Mouse (Mus musculus) neural tube, embryonic 14.5 days (tissue): ENCODE data around the gene Trem3. TPM values are rescaled to one million over a fixed set of nuclear protein-coding genes. Genes with fewer than 3 reads are reported as not detected.

Experiments
- ATAC-seq: fragments of 200-750 bp; cut with Nextera tagmentation; 2 replicates; pipeline ENCODE4 v1.8.0; 2017; ENCODE audit warnings: low read depth, mild to moderate bottlenecking, moderate TSS enrichment, moderate library complexity
- H3K27ac ChIP-seq: fragments of 300-500 bp; sonication (generic); 2 replicates; pipeline ENCODE4 v1.5.1; 2014; ENCODE audit warnings: low read depth, mild to moderate bottlenecking, control low read depth, low read length, moderate library complexity, mixed read lengths
- H3K27me3 ChIP-seq: fragments of 300-500 bp; sonication (generic); 2 replicates; pipeline ENCODE4 v1.6.1; 2014; ENCODE audit warnings: low read length; ENCODE audit not compliant: control insufficient read depth, insufficient read depth
- H3K36me3 ChIP-seq: fragments of 300-500 bp; sonication (generic); 2 replicates; pipeline ENCODE4 v1.6.1; 2014; ENCODE audit warnings: low read length, mixed read lengths; ENCODE audit not compliant: control insufficient read depth, insufficient read depth
- H3K4me1 ChIP-seq: fragments of 300-500 bp; sonication (generic); 2 replicates; pipeline ENCODE4 v1.6.1; 2014; ENCODE audit warnings: low read length; ENCODE audit not compliant: control insufficient read depth, insufficient read depth
- H3K4me2 ChIP-seq: fragments of 300-500 bp; sonication (generic); 2 replicates; pipeline ENCODE4 v1.6.1; 2014; ENCODE audit warnings: mild to moderate bottlenecking, low read depth, low read length, control low read depth
- H3K4me3 ChIP-seq: fragments of 300-500 bp; sonication (generic); 2 replicates; pipeline ENCODE4 v1.5.1; 2014; ENCODE audit warnings: low read depth, low read length, control low read depth, mixed read lengths
- H3K9ac ChIP-seq: fragments of 300-500 bp; sonication (generic); replicated peaks from 2 replicates; pipeline ENCODE4 v1.6.1; 2014; ENCODE audit warnings: low read depth, mild to moderate bottlenecking, control low read depth, low read length, mixed read lengths
- H3K9me3 ChIP-seq: fragments of 300-500 bp; sonication (generic); 2 replicates; pipeline ENCODE4 v1.6.1; 2016; ENCODE audit warnings: low read length; ENCODE audit not compliant: control insufficient read depth
- WGBS: fragments of 180-500 bp; shearing (Covaris S2); extraction: QIAGEN DNeasy Blood & Tissue Kit; methylation state at CpG from one replicate; pipeline ENCODE4 v1.1.7; 2014; 5-methylcytosine and 5-hydroxymethylcytosine counted together
- polyA plus RNA-seq: library from polyadenylated mRNA; unstranded; fragments of >200 nt; fragmentation: Nextera tagmentation; extraction: Ambion mirVana; gene quantifications from 2 replicates; pipeline ENCODE4 v1.2.1, GENCODE M21; 2014

Trem3 gene
- polyA plus RNA-seq, 1 experiment from 2014 or later, result not detected

DNA sequence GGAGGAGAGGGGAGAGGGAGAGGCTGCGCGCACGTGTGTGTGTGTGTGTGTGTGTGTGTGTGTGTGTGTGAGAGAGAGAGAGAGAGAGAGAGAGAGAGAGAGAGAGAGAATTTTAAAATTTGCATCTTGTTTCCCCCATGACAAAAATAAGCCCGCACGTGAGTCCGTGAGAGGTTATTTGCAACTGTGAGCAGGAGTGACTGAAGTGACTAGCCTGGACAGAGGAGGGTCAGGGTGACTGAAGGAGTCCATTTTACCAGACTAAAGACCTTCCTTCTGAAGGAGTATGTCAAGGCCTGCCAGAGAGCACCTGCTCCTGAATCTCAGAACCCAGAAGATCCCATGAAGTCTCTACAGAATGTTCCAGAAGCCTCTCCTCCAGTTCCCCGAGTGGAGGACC lies 52.2 kb downstream of the Trem3 start:
- Histone ChIP-seq H3K4me3 (no peak overlapping the region), H3K27me3 (no peaks in the 10 kb centered on the region), H3K9me3 (no peaks in the 10 kb centered on the region), H3K4me2 (no peak overlapping the region), H3K9ac (no peak overlapping the region), H3K36me3 (no peaks in the 10 kb centered on the region), H3K27ac (no peak overlapping the region), H3K4me1 (no peaks in the 10 kb centered on the region)
- no peak for ATAC-seq
- 67% methylated on average over 4 of the region's 7 CpGs for WGBS

DNA sequence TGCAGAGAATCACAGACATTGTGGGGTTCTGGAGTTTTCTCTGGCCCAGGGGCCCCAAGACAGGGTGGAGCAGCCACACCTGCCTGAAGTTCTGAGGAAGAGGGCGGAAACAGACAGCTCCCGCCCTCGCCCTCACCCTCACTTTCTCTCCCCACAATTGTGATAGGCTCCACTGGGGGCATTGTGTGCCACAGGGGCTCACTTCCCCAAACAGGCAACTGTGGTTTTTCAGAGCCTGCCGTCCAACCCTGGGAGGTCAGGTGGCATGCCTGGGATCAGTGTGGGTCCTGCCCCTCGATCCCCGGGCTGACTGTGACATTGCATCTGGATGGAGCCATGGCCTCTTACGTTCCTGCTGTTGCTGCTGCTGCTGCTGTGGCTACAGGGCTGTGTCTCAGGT lies 52.6 kb downstream of the Trem3 start:
- no peak overlapping the region for H3K4me3 ChIP-seq
- no peaks in the 10 kb centered on the region for H3K9me3 ChIP-seq
- ATAC-seq, result no peak
- H3K9ac ChIP-seq, result no peak overlapping the region
- H3K27me3 ChIP-seq, result no peaks in the 10 kb centered on the region
- H3K27ac ChIP-seq, result no peak overlapping the region
- H3K4me2 ChIP-seq, result no peak overlapping the region
- H3K4me1 ChIP-seq, result no peaks in the 10 kb centered on the region
- 72% methylated on average over 7 of the region's 7 CpGs for WGBS
- H3K36me3 ChIP-seq, result no peaks in the 10 kb centered on the region

DNA sequence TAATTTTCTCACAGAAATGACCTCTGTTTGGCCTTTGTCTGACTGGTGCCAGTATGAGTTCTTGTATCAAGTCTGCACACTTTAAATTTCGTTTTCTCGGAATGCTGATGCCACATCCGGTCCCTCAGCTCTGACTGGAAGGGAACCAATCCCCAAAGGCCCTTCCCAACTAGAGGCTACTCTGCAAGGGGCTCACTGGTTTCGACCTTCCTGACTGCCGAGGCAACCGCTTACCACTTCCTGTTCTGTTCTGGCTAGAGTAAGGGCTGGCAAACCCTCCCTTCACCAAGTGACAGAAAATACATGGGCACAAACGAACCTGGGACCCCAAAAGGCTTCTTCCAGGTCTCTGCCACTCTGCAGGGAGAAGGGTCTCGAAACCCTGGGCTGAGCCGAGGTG lies 53.3 kb downstream of the Trem3 start:
- no peak overlapping the region for H3K27ac ChIP-seq
- 83% methylated on average over 9 of the region's 9 CpGs for WGBS
- H3K4me1 ChIP-seq, result no peaks in the 10 kb centered on the region
- no peak for ATAC-seq
- H3K36me3 ChIP-seq, result no peaks in the 10 kb centered on the region
- no peak overlapping the region for H3K4me3 ChIP-seq
- H3K9ac ChIP-seq, result no peak overlapping the region
- no peaks in the 10 kb centered on the region for H3K27me3 ChIP-seq
- H3K4me2 ChIP-seq, result no peak overlapping the region
- no peaks in the 10 kb centered on the region for H3K9me3 ChIP-seq

DNA sequence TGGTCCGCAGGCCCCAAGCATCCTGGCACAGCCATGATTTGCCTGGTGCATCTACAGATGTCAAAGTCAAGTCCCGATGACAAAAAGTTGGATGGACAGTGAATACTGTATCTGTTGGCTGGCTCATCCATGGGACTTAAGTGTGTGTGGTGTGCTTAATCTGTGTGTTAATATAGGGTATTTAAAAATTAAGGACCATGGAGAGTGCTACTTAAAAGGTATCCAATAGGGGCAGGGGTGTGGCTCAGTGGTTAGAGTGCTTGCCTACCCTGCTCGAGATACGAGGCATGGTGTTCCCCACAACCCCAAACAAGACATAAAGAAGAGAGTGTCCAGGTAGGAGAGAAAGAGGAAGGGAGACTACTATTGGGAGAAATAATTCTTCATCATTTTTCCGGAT lies 54.2 kb downstream of the Trem3 start:
- no peak for ATAC-seq

More for the DNA sequence above, 54.2 kb downstream of the Trem3 start:
- H3K27me3 ChIP-seq, result no peaks in the 10 kb centered on the region
- H3K4me1 ChIP-seq, result no peaks in the 10 kb centered on the region
- H3K27ac ChIP-seq, result no peak overlapping the region
- H3K4me3 ChIP-seq, result no peak overlapping the region
- no peak overlapping the region for H3K4me2 ChIP-seq
- no peaks in the 10 kb centered on the region for H3K36me3 ChIP-seq
- H3K9ac ChIP-seq, result no peak overlapping the region
- H3K9me3 ChIP-seq, result no peaks in the 10 kb centered on the region
- 91% methylated on average over 5 of the region's 5 CpGs for WGBS

Other genes with a start within 250 kb of the Trem3 start
- gene 1700122O11Rik, start 209.5 kb upstream of the Trem3 start, polyA plus RNA-seq, result not detected in 2 replicates
- gene 1700067P10Rik, start 158.5 kb upstream of the Trem3 start, polyA plus RNA-seq, result not detected in 2 replicates
- gene 9830107B12Rik, start 101.5 kb upstream of the Trem3 start, polyA plus RNA-seq, result not detected in 2 replicates
- not detected in 2 replicates for gene A530064D06Rik, start 80.5 kb upstream of the Trem3 start, polyA plus RNA-seq
- gene Trem1, start 15.0 kb upstream of the Trem3 start, polyA plus RNA-seq, result not detected in 2 replicates
- gene Treml4, start 16.5 kb downstream of the Trem3 start, polyA plus RNA-seq, result 0.13 TPM in 1 of 2 replicates, not detected in the other
- 0.05 TPM in 1 of 2 replicates, not detected in the other for gene Treml2, start 51.7 kb downstream of the Trem3 start, polyA plus RNA-seq
- gene B430306N03Rik, start 68.4 kb downstream of the Trem3 start, polyA plus RNA-seq, result 0.27 TPM in 1 of 2 replicates, not detected in the other
- 5.2 and 5.4 TPM in 2 replicates for gene Trem2, start 98.6 kb downstream of the Trem3 start, polyA plus RNA-seq
- 0.44 TPM in 1 of 2 replicates, not detected in the other for gene Treml1, start 112.1 kb downstream of the Trem3 start, polyA plus RNA-seq
- 16.2 and 16.3 TPM in 2 replicates for gene Nfya, start 162.1 kb downstream of the Trem3 start, polyA plus RNA-seq
- gene Oard1, start 162.2 kb downstream of the Trem3 start, polyA plus RNA-seq, result 35.7 and 37.8 TPM in 2 replicates
- 0.75 and 0.99 TPM in 2 replicates for gene Apobec2, start 185.2 kb downstream of the Trem3 start, polyA plus RNA-seq
- gene Tspo2, start 203.7 kb downstream of the Trem3 start, polyA plus RNA-seq, result 1.6 and 1.8 TPM in 2 replicates
- 0.31 TPM in 1 of 2 replicates, not detected in the other for gene Unc5cl, start 207.1 kb downstream of the Trem3 start, polyA plus RNA-seq